Mouse (Mus musculus): ENCODE results near the gene Pign.

Gene Pign

GRCm38 (mm10) chr1:105580909-105581308 is 82.6 kb downstream of the Pign start:
- in situ Hi-C loops (cut with MboI; ENCODE audit: unreplicated experiment in 2 of 2) = no loop called here

- in situ Hi-C loops (cut with MboI; ENCODE audit: unreplicated experiment in 2 of 2) = no loop called here
These were observed 97.4 kb downstream of the Pign start for GRCm38 (mm10) chr1:105566051-105566450.

DNA sequence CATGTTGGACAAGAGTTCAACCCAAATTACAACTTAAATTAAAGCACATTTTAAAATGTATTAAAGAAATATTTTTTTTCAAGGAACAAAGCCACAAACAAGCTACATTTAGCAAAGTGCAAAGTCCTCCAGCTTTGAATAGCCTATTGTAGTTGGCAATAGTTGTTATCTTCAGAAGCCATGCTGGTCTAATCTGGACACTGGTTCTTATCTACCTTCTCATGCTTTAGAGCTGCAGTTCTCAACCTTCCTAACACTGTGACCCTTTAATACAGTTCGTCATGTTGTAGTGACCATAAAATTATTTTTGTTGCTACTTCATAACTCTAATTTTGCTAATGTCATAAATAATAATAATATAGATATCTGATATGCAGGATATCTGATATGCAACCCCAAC is 99.2 kb downstream of the Pign start:
- in situ Hi-C loops (cut with MboI; ENCODE audit: unreplicated experiment in 2 of 2) = no loop called here

DNA sequence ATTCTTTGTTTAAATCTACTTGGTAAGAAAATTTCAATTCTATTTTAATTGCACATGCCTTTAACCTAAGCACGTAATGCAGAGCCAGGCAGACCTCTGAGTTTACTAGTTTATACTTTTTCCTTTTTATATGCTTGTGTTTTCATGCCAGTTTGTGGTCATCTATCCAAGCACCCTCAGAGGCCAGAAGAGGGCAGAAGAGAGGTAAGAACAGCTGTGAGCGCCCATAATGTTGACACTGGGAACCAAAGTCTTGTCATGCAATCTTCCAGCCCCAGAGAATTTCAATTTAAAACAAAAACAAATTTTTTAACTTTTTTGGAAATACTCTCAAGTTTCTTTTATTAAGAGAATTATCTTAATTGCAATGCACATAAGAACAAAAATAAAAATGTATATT is 99.7 kb downstream of the Pign start:
- in situ Hi-C loops (cut with MboI; ENCODE audit: unreplicated experiment in 2 of 2) = no loop called here

DNA sequence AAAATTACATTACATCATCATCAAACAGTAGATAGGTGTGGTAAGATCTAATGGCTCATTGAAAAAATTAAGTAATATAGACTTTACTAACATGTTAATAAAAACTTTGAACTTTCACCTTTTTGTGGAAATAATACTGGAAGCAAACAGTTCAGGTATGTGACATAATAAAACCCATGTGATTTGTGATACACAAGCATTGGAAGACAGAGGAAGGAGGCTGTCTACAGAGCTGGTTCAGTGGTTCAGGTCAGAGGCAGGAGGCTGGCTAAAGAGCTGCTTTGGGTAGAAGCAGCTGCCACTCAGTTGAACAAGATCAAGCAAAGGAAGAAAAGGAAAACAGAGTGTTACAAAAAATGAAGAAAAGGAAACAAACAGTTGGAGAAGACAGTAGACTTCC is 107.4 kb downstream of the Pign start:
- in situ Hi-C loops (cut with MboI; ENCODE audit: unreplicated experiment in 2 of 2) = no loop called here

DNA sequence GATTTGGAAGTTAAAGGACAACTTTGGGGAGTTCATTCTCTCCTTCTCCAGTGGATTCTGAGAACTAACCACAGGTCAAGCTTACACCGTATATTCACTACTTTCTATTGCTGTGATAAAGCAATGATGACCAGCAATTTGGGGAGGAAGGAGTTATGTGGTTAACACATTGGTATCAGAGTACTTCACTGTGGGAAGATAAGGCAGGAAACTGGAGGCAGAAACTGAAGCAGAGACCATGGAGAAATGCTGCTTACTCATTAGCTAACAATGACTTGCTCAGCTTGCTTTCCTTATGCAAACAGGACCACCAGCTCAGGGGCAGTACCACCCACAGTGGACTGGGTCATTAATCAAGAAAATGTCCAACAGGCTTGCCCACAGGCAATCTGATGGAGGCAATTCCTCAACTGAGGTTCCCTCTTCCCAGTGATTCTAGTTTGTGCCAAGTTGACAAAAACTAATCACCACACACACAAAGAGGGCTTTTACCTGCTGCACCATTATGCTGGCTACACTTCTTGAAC is 108.2 kb downstream of the Pign start:
- in situ Hi-C loops (cut with MboI; ENCODE audit: unreplicated experiment in 2 of 2) = no loop called here

GRCm38 (mm10) chr1:105553130-105553529 is 110.3 kb downstream of the Pign start:
- in situ Hi-C loops (cut with MboI; ENCODE audit: unreplicated experiment in 2 of 2) = no loop called here

- in situ Hi-C loops (cut with MboI; ENCODE audit: unreplicated experiment in 2 of 2) = no loop called here
These were observed 113.3 kb downstream of the Pign start for GRCm38 (mm10) chr1:105550163-105550562.

DNA sequence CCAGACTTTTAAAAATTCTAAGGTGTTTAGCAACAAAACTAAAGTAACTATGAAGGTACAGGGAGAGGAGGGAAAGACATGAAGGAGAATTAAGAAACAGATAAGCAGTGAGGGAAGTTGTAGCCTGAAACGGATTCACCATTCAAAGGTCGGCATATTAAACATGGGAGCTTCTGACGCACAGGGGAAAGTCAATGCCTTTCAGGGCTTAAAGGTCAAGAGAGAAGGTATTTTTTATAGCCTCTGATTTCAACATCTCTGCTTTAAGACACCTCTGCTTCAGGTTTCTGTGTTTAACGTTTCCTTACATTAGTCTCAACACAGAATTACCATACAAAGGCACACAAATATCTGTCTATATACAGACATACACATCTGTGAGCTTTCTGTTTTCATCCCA is 113.8 kb downstream of the Pign start:
- in situ Hi-C loops (cut with MboI; ENCODE audit: unreplicated experiment in 2 of 2) = no loop called here

DNA sequence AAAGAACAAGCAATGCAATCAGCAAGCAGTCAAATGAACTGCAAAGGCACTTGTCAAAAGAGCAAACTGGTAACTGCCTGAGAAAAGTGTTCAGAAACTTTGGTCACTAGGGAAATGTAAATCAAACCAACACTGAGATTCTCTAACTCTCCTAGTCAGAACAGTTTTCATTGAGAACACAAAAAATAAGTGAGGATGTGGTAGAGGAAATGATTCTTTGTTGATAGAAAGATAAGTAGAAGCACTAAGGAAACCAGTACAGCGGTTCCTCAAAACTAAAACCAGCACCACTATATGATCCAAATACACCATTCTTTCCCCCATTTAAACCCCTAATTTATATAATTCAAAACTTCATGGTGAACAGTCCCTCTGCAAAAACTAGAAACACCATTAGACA is 120.4 kb downstream of the Pign start:
- in situ Hi-C loops (cut with MboI; ENCODE audit: unreplicated experiment in 2 of 2) = no loop called here

GRCm38 (mm10) chr1:105523768-105524167 is 139.7 kb downstream of the Pign start:
- in situ Hi-C loops (cut with MboI; ENCODE audit: unreplicated experiment in 2 of 2) = no loop called here

- in situ Hi-C loops (cut with MboI; ENCODE audit: unreplicated experiment in 2 of 2) = no loop called here
These were observed 141.2 kb downstream of the Pign start for GRCm38 (mm10) chr1:105522321-105522720.

GRCm38 (mm10) chr1:105518101-105518500 is 145.4 kb downstream of the Pign start:
- in situ Hi-C loops (cut with MboI; ENCODE audit: unreplicated experiment in 2 of 2) = no loop called here

GRCm38 (mm10) chr1:105507116-105507515 is 156.4 kb downstream of the Pign start:
- in situ Hi-C loops (cut with MboI; ENCODE audit: unreplicated experiment in 2 of 2) = no loop called here

- in situ Hi-C loops (cut with MboI; ENCODE audit: unreplicated experiment in 2 of 2) = no loop called here
These were observed 170.9 kb downstream of the Pign start for GRCm38 (mm10) chr1:105492626-105493025.

- in situ Hi-C loops (cut with MboI; ENCODE audit: unreplicated experiment in 2 of 2) = no loop called here
These were observed 174.0 kb downstream of the Pign start for GRCm38 (mm10) chr1:105489456-105489855.

- in situ Hi-C loops (cut with MboI; ENCODE audit: unreplicated experiment in 2 of 2) = no loop called here
These were observed 176.4 kb downstream of the Pign start for GRCm38 (mm10) chr1:105487037-105487436.

Data from v-Abl transformed pro-B cells (cell line).